Mouse (Mus musculus): ENCODE data around the gene 2900011O08Rik.

DNA sequence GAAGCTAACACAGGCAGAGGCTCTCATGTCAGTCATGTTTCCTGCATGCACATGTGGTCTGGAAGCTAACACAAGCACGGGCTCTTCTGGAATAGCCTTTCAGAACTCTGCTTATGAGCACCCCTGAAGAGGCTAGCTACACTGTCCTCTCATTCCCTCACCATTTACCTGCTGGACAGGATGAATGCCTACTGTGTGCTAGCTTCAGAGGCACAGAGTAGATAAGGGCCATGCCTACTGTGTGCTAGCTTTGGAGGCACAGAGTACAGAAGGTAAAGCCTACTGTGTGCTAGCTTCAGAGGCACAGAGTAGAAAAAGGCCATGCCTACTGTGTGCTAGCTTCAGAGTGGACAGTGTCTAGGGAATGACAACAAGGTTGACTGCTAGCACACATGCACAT is 8.1 kb downstream of the 2900011O08Rik start:
- TF ChIP-seq GATA1 (IDR thresholded peaks at IDR 0.05; ENCODE audit: borderline replicate concordance, low read length) = no peak
- no peak for TF ChIP-seq FLI1 (IDR thresholded peaks at IDR 0.05; ENCODE audit: low read length)
